Mouse (Mus musculus) urinary bladder, adult 2 months (tissue): Measurements from ENCODE around the gene Cenpt. TPM values are rescaled to one million over a fixed set of nuclear protein-coding genes. Genes with fewer than 3 reads are reported as not detected.

ENCODE experiments used
- DNase-seq: peaks from one replicate; pipeline ENCODE4 v3.0.0; 2022; ENCODE audit warnings: low spot score
- polyA plus RNA-seq: library from polyadenylated mRNA; depleted of rRNA; stranded (reverse); fragments of >200 nt; gene quantifications from 2 replicates; pipeline ENCODE4 v1.2.3, GENCODE M21; 2012; rRNA removed

Cenpt gene
- 14.5 and 21.2 TPM in 2 replicates for polyA plus RNA-seq

GRCm38 (mm10) chr8:105853178-105853577 lies at the start of gene Cenpt:
Gene Cenpt (minus strand): TSS chr8:105853278.
- no peak for DNase-seq

GRCm38 (mm10) chr8:105900941-105901616 lies 48.0 kb upstream of the Cenpt start:
- DNase-seq: no peak

GRCm38 (mm10) chr8:105900180-105900940 lies 47.3 kb upstream of the Cenpt start, which contains the start of gene Pskh1:
Gene Pskh1 (plus strand): TSS chr8:105900441.
- peak; percentile 96 for DNase-seq

- no peak for DNase-seq
Measured at GRCm38 (mm10) chr8:105897801-105898480, 44.9 kb upstream of the Cenpt start.

- no peak for DNase-seq
Measured at GRCm38 (mm10) chr8:105893339-105893738, 40.3 kb upstream of the Cenpt start, which contains the start of gene Nrn1l. Gene Nrn1l (plus strand): TSS chr8:105893567.

- DNase-seq: no peak
Measured at GRCm38 (mm10) chr8:105892432-105892831, 39.4 kb upstream of the Cenpt start.

GRCm38 (mm10) chr8:105890870-105891269 lies 37.8 kb upstream of the Cenpt start:
- no peak for DNase-seq

GRCm38 (mm10) chr8:105889756-105890465 lies 36.8 kb upstream of the Cenpt start:
- no peak for DNase-seq

GRCm38 (mm10) chr8:105880754-105881520 lies 27.9 kb upstream of the Cenpt start, which contains the start of gene Edc4:
Gene Edc4 (plus strand): TSS chr8:105880881.
- DNase-seq: peak; percentile 77

- no peak for DNase-seq
Measured at GRCm38 (mm10) chr8:105874301-105874700, 21.2 kb upstream of the Cenpt start.

- DNase-seq: no peak
Measured at GRCm38 (mm10) chr8:105866364-105867029, 13.4 kb upstream of the Cenpt start.

GRCm38 (mm10) chr8:105861951-105862350 lies 8.9 kb upstream of the Cenpt start:
- DNase-seq: no peak

- DNase-seq: peak; percentile 87
Measured at GRCm38 (mm10) chr8:105860143-105860981, 7.3 kb upstream of the Cenpt start, which contains the start of gene Nutf2. Gene Nutf2 (plus strand): TSS chr8:105860580.

GRCm38 (mm10) chr8:105859314-105859713 lies 6.2 kb upstream of the Cenpt start:
- no peak for DNase-seq

GRCm38 (mm10) chr8:105858495-105858894 lies 5.4 kb upstream of the Cenpt start:
- DNase-seq: no peak

GRCm38 (mm10) chr8:105856168-105856835 lies 3.2 kb upstream of the Cenpt start:
- no peak for DNase-seq

- DNase-seq: peak; percentile 58
Measured at GRCm38 (mm10) chr8:105855248-105856167, 2.4 kb upstream of the Cenpt start.
